Mouse (Mus musculus) heart, embryonic 13.5 days (tissue): ENCODE measurements at regions not wholly inside any gene's neighbourhood (a gene's known extent, or its start where the extent isn't known, plus 50 kb on each side); places are given as distances from the start of the nearest gene placed in this dataset.
"Not testable (repeated sequence)": the region's sequence is repeated elsewhere in the genome, so short reads cannot be mapped to it uniquely, and the experiment has no call there.

Experiments used
- ATAC-seq: fragments of 200-750 bp; cut with Nextera tagmentation; 2 replicates; pipeline ENCODE4 v1.8.0; 2017; ENCODE audit warnings: moderate TSS enrichment; ENCODE audit not compliant: insufficient number of reproducible peaks, low FRiP score, low TSS enrichment; ENCODE audit errors: extremely low read depth
- H3K27ac ChIP-seq: fragments of 300-500 bp; sonication (generic); replicated peaks from 2 replicates; pipeline ENCODE4 v1.5.1; 2015; ENCODE audit warnings: moderate library complexity, mild to moderate bottlenecking, inconsistent platforms
- H3K27me3 ChIP-seq: fragments of 300-500 bp; sonication (generic); replicated peaks from 2 replicates; pipeline ENCODE4 v1.6.1; 2015; ENCODE audit warnings: mild to moderate bottlenecking, inconsistent platforms
- H3K36me3 ChIP-seq: fragments of 300-500 bp; sonication (generic); 2 replicates; pipeline ENCODE4 v1.6.1; 2015; ENCODE audit warnings: mild to moderate bottlenecking, inconsistent platforms
- H3K4me1 ChIP-seq: fragments of 300-500 bp; sonication (generic); 2 replicates; pipeline ENCODE4 v1.6.1; 2015; ENCODE audit warnings: inconsistent platforms
- H3K4me2 ChIP-seq: fragments of 300-500 bp; sonication (generic); 2 replicates; pipeline ENCODE4 v1.6.1; 2015; ENCODE audit warnings: inconsistent platforms, mild to moderate bottlenecking, moderate library complexity
- H3K4me3 ChIP-seq: fragments of 300-500 bp; sonication (generic); 2 replicates; pipeline ENCODE4 v1.5.1; 2015; ENCODE audit warnings: moderate library complexity, mild to moderate bottlenecking, inconsistent platforms
- H3K9ac ChIP-seq: fragments of 300-500 bp; sonication (generic); 2 replicates; pipeline ENCODE4 v1.6.1; 2015; ENCODE audit warnings: inconsistent platforms, mild to moderate bottlenecking, moderate library complexity
- H3K9me3 ChIP-seq: fragments of 300-500 bp; sonication (generic); 2 replicates; pipeline ENCODE4 v1.6.1; 2016; ENCODE audit warnings: inconsistent platforms
- WGBS: fragments of 180-500 bp; shearing (Covaris S2); methylation state at CpG from one replicate; pipeline ENCODE4 v1.1.7; 2015; ENCODE audit warnings: mixed read lengths; 5-methylcytosine and 5-hydroxymethylcytosine counted together

- Histone ChIP-seq H3K4me2 (no peak overlapping the region), H3K36me3 (no peaks in the 10 kb centered on the region), H3K27me3 (no peaks in the 10 kb centered on the region), H3K27ac (no peak overlapping the region), H3K9me3 (no peaks in the 10 kb centered on the region), H3K4me3 (no peak overlapping the region), H3K9ac (no peak overlapping the region), H3K4me1 (0 out of 2 replicates have a peak, but pooled peaks cover 2% of the 10 kb centered on the region)
- no peak for ATAC-seq
- 49% methylated on average over 7 of the region's 7 CpGs for WGBS
These were observed 101.4 kb upstream of the Tbl1x start for GRCm38 (mm10) chrX:77409370-77409769.

GRCm38 (mm10) chrX:77410812-77411211 is 100.0 kb upstream of the Tbl1x start:
- Histone ChIP-seq H3K9me3 (no peaks in the 10 kb centered on the region), H3K9ac (no peak overlapping the region), H3K4me1 (0 out of 2 replicates have a peak, but pooled peaks cover 2% of the 10 kb centered on the region), H3K27me3 (no peaks in the 10 kb centered on the region), H3K27ac (no peak overlapping the region), H3K4me3 (no peak overlapping the region), H3K36me3 (no peaks in the 10 kb centered on the region), H3K4me2 (no peak overlapping the region)
- ATAC-seq, result no peak

GRCm38 (mm10) chrX:77414156-77414555 is 96.7 kb upstream of the Tbl1x start:
- no peak for ATAC-seq
- no peak overlapping the region for H3K4me2 ChIP-seq
- no peaks in the 10 kb centered on the region for H3K4me1 ChIP-seq
- no peak overlapping the region for H3K9ac ChIP-seq
- H3K27ac ChIP-seq, result 0 out of 2 replicates have a peak overlapping the region, but pooled peaks have one; percentile 24
- no peak overlapping the region for H3K4me3 ChIP-seq
- H3K36me3 ChIP-seq, result no peaks in the 10 kb centered on the region
- no peaks in the 10 kb centered on the region for H3K27me3 ChIP-seq
- no peaks in the 10 kb centered on the region for H3K9me3 ChIP-seq

- Histone ChIP-seq H3K4me3 (no peak overlapping the region), H3K4me1 (no peaks in the 10 kb centered on the region), H3K27ac (no peak overlapping the region), H3K9me3 (no peaks in the 10 kb centered on the region), H3K27me3 (no peaks in the 10 kb centered on the region), H3K4me2 (no peak overlapping the region), H3K9ac (no peak overlapping the region), H3K36me3 (no peaks in the 10 kb centered on the region)
- no peak for ATAC-seq
These were observed 93.0 kb upstream of the Tbl1x start for GRCm38 (mm10) chrX:77417766-77418165.

GRCm38 (mm10) chrX:77422206-77422605 is 88.6 kb upstream of the Tbl1x start:
- H3K9me3 ChIP-seq, result no peaks in the 10 kb centered on the region
- 59% methylated on average over 2 of the region's 2 CpGs for WGBS
- no peaks in the 10 kb centered on the region for H3K4me1 ChIP-seq
- H3K27me3 ChIP-seq, result no peaks in the 10 kb centered on the region
- no peak overlapping the region for H3K9ac ChIP-seq
- H3K36me3 ChIP-seq, result no peaks in the 10 kb centered on the region
- ATAC-seq, result no peak
- H3K4me2 ChIP-seq, result no peak overlapping the region
- no peak overlapping the region for H3K27ac ChIP-seq
- no peak overlapping the region for H3K4me3 ChIP-seq

- Histone ChIP-seq H3K36me3 (no peaks in the 10 kb centered on the region), H3K9me3 (no peaks in the 10 kb centered on the region), H3K4me2 (no peak overlapping the region), H3K4me1 (no peaks in the 10 kb centered on the region), H3K9ac (no peak overlapping the region), H3K4me3 (no peak overlapping the region), H3K27me3 (no peaks in the 10 kb centered on the region), H3K27ac (no peak overlapping the region)
- 71% methylated on average over 3 of the region's 3 CpGs for WGBS
- ATAC-seq, result no peak
These were observed 85.8 kb upstream of the Tbl1x start for GRCm38 (mm10) chrX:77424792-77425727.

GRCm38 (mm10) chrX:77425728-77426102 is 85.1 kb upstream of the Tbl1x start:
- H3K36me3 ChIP-seq, H3K27ac ChIP-seq, H3K4me2 ChIP-seq, H3K4me1 ChIP-seq, ATAC-seq, H3K9ac ChIP-seq, H3K4me3 ChIP-seq, H3K27me3 ChIP-seq, H3K9me3 ChIP-seq: not testable (repeated sequence)
- WGBS, result 84% methylated on average over 3 of the region's 3 CpGs

- ATAC-seq, H3K4me3 ChIP-seq, H3K27me3 ChIP-seq, H3K4me1 ChIP-seq, H3K9ac ChIP-seq, H3K4me2 ChIP-seq, H3K36me3 ChIP-seq, H3K27ac ChIP-seq, H3K9me3 ChIP-seq: not testable (repeated sequence)
- 84% methylated on average over 6 of the region's 6 CpGs for WGBS
These were observed 84.0 kb upstream of the Tbl1x start for GRCm38 (mm10) chrX:77426836-77427235.

GRCm38 (mm10) chrX:77432001-77432565 is 78.7 kb upstream of the Tbl1x start:
- Histone ChIP-seq H3K4me2 (no peak overlapping the region), H3K9me3 (no peaks in the 10 kb centered on the region), H3K36me3 (no peaks in the 10 kb centered on the region), H3K4me3 (no peak overlapping the region), H3K27ac (peak overlapping the region; percentile 42; the same call in 1 of the 2 replicates), H3K9ac (no peak overlapping the region), H3K4me1 (peaks cover 5% of the 10 kb centered on the region; the same call in 1 of the 2 replicates), H3K27me3 (no peaks in the 10 kb centered on the region)
- 32% methylated on average over 2 of the region's 2 CpGs for WGBS
- ATAC-seq, result no peak

GRCm38 (mm10) chrX:77432846-77433810 is 77.7 kb upstream of the Tbl1x start:
- 7% methylated on average over 21 of the region's 29 CpGs for WGBS

GRCm38 (mm10) chrX:77433811-77434192 is 77.0 kb upstream of the Tbl1x start:
- ATAC-seq, result no peak
- 15% methylated on average over 3 of the region's 3 CpGs for WGBS

More at GRCm38 (mm10) chrX:77432846-77433810, 77.7 kb upstream of the Tbl1x start:
- Histone ChIP-seq H3K4me1 (peaks cover 5% of the 10 kb centered on the region; the same call in 1 of the 2 replicates), H3K9ac (peak overlapping the region; percentile 54), H3K4me3 (peak overlapping the region; percentile 33), H3K9me3 (no peaks in the 10 kb centered on the region), H3K27me3 (no peaks in the 10 kb centered on the region), H3K36me3 (no peaks in the 10 kb centered on the region), H3K27ac (peak overlapping the region; percentile 61), H3K4me2 (peak overlapping the region; percentile 61)
- ATAC-seq, result peak; percentile 93

More at GRCm38 (mm10) chrX:77433811-77434192, 77.0 kb upstream of the Tbl1x start:
- Histone ChIP-seq H3K27ac (peak overlapping the region; percentile 61; the same call in 1 of the 2 replicates), H3K36me3 (no peaks in the 10 kb centered on the region), H3K27me3 (no peaks in the 10 kb centered on the region), H3K4me3 (peak overlapping the region; percentile 33), H3K9ac (peak overlapping the region; percentile 54), H3K4me1 (peaks cover 5% of the 10 kb centered on the region; the same call in 1 of the 2 replicates), H3K4me2 (peak overlapping the region; percentile 61), H3K9me3 (no peaks in the 10 kb centered on the region)
